Mouse (Mus musculus): ENCODE measurements at regions not wholly inside any gene's neighbourhood (a gene's known extent, or its start where the extent isn't known, plus 50 kb on each side); places are given as distances from the start of the nearest gene placed in this dataset.

DNA sequence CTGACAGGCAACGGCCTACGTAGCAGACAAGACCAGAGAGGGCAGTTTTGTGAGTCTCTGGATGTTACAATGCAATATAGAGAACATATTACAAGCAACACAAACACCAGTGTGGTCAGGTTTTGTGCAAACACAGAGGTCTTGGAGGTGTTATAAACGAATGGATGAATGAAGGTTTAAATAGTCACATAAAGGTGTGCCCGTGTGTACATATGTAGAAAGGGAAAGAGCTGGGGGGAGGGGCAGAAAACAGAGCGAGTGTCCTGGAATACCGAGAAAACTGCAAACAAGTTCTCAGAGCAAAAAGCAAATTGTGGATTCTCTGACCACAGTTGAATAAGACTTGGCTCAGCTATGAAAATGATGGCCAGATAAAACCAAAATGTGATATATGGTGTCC lies 130.8 kb downstream of the Bcl2l11 start:
- no peak for TF ChIP-seq CTCF (IDR thresholded peaks at IDR 0.05; ENCODE audit: borderline replicate concordance, control insufficient read depth, extremely low read depth, insufficient read depth, low read length, poor library complexity)
- no peak for TF ChIP-seq POLR2A (IDR thresholded peaks at IDR 0.05; ENCODE audit: control insufficient read depth, extremely low read depth, insufficient read depth, low read length, poor library complexity)
